Mouse (Mus musculus): Measurements from ENCODE around the gene Upp2. TPM values are rescaled to one million over a fixed set of nuclear protein-coding genes. Genes with fewer than 3 reads are reported as not detected.

Gene Upp2
- total RNA-seq, 2 experiments from 2014 or later, result 2.4 to 2.9 TPM

DNA sequence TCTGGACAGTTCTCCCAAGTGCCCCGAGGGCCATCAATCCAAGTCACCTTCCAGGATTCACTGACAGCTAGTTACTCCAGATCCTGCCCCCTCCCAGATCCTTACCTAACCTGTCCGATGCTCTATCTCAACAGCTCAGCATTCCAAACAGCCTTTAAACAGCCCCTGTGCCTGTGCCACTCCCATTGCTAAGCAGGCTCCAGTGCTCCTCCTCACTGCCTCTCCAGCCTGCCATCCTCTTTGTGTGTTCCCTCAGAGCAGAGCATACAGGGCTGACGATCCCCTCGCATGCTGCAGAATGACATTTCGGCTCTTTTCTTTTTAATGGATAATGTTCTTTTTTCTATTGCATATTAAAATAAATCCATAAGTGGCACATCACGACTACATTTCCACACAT lies 17.1 kb upstream of the Upp2 start:
- intact Hi-C loops (cut with DNase I), result no loop called here
- no peak for DNase-seq

DNA sequence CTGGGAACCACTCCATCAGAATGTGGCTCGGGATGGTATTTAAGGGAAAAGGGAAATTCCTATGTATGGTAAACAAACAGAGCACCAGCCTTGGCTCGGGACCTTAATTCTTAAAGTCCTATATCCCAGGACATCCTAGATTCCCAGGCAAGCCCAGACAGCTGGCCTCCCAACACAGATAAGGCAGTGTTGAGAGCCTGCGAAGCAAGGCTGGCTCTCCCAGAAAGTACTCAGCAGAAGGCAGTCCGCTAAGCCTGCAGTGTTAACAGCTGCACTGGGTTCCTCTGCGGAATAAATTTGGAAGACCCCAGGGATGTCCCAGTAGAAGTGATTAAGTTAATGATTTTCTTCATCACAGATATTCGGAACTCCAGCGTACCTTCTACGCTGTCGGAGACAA lies 16.6 kb upstream of the Upp2 start:
- intact Hi-C loops (cut with DNase I), result no loop called here
- DNase-seq, result peak in 1 of 2 experiments; percentile 30

DNA sequence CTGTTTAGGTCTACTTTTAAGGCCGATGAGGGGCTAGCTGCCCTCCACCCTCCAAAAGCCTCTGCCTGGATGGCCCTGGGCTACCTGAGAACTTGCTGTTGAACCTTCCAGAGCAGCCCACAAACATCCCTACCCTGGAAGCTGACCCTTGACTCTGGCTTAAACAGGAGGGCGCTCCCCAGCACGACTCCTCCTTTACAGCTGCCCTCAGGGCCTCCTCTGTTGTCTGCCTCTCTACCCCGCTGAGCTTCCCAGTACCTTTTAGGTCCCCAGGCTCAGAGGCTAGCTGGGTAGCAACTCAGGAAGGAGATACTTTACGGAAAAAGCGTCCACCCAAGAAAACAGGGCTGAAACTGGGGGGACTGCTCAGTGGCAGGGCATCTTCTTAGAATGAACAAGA lies 15.2 kb upstream of the Upp2 start:
- DNase-seq, result no peak
- intact Hi-C loops (cut with DNase I), result no loop called here

DNA sequence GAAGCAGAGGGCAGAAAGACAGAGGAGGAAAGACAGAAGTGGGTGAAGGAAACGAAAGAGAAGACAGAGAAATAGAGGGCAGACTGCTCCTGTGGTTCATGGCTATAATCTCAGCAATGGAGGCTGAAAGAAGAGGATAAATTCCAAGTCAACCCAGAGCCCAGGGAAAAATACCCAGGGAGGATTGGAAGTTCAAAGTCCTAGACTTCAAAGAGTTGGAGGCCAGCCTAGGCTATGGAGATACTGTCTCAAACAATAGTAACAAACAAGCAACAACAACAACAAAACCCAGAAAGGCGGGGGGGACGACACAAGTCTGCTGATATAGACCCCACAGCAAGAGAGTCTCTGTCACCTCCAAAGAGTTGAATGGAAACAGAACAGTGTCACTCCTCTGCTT lies 14.8 kb upstream of the Upp2 start:
- intact Hi-C loops (cut with DNase I), result no loop called here
- DNase-seq, result no peak

DNA sequence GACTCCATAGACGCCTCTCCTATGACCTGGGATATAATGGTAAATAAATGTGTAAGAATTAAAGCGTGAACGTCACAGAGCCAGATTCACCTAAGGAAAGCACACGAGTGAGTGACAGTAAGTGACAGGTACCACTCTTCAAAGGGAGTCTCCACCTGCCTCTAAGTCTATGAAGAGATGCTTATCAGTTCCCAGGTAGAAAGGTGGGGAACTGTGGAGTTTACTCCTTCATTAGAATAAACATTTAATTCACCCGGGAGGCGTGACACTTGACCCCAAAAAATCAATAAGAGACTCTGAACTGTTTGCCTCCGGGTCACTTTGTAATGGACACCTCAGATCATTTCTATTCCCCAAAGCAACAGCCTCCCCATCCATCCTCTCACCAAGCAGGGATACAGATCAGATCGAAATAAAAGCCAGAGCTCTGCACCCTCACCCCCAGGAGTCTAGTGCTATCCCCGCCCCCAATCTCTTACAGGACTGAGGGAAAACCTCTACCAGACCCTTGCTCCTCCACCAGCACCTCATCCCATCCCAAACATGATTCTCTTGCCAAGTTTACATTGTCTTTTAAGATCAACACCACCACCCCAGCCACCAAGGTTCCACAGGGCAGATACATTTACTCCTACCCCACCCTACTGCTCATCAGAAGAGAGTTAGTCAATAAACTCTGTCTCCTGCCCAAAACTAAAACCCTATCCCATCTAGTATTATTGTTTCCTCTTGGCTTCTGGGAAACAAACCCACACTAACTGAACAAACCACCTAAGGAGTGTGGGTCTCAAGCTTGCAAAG lies 9.9 kb upstream of the Upp2 start:
- DNase-seq, result no peak
- intact Hi-C loops (cut with DNase I), result no loop called here

DNA sequence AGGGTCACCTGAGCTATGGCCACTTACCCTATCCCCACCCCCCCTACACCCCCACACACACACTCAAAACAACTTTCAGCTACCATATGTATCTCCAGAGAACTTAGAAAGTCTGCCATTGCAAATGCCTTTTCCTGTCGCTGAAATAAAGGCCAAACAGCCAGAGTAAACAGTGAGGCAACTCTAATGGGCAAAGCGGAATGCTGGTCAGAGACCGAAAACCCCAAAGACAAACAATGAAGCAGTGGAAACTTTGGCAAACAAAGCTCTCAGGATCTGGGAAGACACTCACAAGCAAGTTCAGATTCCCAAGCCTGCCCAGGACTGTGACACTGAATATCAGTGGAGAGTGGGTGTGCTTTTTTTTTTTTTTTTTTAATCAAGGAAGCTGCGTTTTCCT lies 5.0 kb upstream of the Upp2 start:
- no peak for DNase-seq
- intact Hi-C loops (cut with DNase I), result no loop called here

DNA sequence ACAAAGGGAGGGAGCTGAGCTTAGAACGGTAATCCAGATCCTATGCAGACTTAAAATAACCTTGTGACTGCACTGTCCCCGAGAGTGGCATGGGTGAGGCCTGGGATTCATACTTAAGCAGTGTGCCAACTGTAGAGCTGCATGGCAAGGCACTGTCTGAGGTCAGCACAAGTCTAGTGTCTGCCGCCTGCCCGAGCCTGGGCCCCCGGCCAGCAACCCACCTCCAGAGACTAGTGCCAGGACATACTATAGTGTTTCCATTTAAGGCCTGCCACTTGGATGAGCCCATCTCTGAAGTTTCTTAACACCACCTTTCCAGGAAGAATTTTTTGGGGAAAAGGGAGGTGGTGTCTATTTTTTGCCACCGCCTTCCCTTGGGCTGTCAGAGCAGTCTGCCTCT lies 1.8 kb upstream of the Upp2 start:
- intact Hi-C loops (cut with DNase I), result loop anchor here (5.0 kb wide), 1 partner anchor 102 kb away; no protein-coding TSS in a partner anchor
- peak; percentile 38 to 51 for DNase-seq

DNA sequence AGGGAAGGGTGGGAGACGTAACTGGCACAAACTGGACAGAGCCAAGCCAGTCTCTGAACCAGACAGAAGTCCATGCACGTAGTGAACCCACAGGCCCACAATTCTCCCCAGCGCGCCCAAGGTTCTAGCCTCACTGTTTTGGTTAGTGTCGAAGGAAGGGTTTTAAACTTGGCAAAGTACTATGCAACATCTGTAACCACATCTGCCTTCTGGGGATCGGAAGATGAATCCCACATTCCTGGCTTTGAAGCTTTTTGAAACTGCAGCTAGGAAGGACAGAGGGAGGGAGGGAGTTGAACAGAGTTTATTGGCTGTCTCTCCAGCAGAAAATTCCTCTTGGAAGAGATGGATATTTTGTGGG lies 1.1 kb upstream of the Upp2 start:
- intact Hi-C loops (cut with DNase I), result loop anchor here (2.0 to 5.0 kb wide), 3 partner anchors 29 to 101 kb away; no protein-coding TSS in a partner anchor
- DNase-seq, result peak; percentile 13 to 18

DNA sequence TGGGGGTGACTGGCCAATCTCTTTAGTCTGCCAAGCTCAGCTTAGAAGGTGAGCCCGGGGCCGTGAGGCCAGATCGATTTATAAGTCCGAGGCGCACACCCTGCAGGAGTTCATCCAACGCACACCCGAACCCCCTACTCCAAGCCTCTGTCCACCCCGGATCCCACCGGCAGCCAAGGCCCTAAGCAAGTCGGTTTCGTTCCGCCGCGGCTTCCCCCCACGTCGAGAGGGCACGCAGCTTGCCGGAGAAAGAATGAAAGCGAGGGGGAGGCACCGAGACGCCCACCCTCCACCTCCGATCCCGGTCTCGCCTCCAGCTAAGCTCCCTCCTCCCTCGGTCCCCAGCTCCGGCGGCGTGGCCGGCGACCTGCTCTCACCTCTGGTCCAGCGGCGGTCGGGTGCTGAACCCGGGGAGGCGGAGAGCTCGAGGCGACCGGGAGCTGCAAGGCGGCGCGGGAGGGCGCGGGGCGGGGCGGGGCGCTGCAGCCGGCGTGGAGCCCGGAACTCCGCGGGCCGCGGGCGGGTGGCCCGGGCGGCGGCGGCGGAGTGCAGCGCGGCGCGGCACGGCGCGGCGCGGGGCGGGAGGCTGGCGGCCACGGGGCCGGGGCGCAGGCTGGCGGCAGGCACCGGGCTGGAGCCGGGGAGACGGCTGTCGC lies 560 bp upstream of the Upp2 start:
- DNase-seq, result peak; percentile 78 to 80

DNA sequence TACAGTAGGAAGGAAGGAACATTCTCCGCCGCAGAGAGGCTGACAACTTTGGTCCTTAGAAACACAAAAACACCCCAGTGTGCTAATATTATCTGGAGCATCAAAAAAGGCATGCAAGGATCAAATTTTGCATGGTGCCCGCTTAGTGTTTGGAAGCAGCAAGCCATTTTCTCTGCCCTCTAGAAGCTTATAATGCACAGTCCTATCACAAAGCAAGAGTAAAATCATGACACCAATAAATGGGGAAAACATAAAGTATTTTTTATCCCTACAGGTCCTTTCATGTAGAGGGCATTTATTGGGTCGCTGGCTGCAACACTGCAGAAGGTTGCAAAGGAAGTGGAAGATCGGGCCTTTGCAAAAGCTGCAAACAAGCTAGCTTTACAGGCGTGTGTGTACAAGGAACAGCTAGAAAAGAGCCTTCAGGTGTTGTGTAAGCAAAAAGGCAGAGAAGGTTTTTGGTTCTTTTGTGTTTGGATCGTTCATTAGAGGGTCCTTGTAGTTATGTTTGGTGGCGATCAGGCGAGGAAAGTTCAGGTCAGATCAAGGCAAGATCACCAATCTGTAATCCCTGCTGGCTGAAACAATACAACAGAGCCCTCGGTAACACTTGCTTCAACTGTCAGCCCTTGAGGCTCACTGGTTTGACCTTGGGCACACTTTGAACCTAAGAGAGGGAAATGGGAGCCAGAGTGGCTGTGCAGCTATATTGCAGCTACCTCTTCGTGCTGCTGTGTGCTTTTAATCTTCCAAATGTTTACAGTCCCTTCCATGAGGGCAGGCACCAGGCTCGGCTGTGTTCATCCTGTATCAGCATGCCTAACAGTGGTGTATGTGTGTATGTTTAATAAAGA lies 995 bp downstream of the Upp2 start:
- DNase-seq, result no peak
- intact Hi-C loops (cut with DNase I), result loop anchor here (2.0 to 5.0 kb wide), 4 partner anchors 23 to 99 kb away; no protein-coding TSS in a partner anchor

More for the DNA sequence above, 560 bp upstream of the Upp2 start:
- intact Hi-C loops (cut with DNase I), result loop anchor here (2.0 to 5.0 kb wide), 3 partner anchors 30 to 101 kb away; no protein-coding TSS in a partner anchor

DNA sequence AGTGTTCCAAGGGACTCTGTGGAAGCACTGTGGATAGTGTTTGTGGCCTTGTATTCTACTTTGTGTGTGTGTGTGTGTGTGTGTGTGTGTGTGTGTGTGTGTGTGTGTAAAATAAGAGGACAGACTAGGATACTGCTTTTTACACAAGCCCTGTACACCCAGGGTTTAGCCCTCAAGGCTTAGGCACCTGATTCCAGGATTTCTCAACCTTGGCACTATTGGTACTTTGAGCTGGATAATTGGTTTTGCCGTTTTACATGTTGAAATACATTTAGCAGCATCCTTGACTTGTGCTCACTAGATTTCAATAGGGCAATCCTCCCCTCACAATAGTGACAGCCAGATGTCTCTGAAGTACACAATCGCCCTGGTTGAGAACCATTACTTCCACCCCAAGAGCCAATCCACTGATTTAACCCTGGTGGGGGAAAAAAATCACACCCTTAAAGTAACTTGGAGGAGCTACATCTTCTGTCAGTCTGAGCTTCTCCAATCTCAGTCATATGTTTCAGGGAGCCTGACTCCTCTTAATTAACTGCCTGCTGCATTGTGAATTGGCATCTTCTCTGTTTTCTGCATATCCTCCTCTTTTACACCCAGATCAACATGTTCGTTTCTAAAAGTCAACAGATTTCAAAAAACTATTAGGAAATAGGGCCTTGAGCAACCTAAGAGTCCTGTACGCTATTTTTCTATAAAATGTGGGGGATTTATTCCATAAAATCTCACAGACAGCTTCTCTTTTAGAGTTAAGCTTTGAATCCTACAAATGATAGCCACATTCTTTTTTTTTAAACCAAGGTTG lies 1.9 kb downstream of the Upp2 start:
- no peak for DNase-seq
- intact Hi-C loops (cut with DNase I), result loop anchor here (2.0 to 5.0 kb wide), 2 partner anchors 22 to 98 kb away; no protein-coding TSS in a partner anchor

DNA sequence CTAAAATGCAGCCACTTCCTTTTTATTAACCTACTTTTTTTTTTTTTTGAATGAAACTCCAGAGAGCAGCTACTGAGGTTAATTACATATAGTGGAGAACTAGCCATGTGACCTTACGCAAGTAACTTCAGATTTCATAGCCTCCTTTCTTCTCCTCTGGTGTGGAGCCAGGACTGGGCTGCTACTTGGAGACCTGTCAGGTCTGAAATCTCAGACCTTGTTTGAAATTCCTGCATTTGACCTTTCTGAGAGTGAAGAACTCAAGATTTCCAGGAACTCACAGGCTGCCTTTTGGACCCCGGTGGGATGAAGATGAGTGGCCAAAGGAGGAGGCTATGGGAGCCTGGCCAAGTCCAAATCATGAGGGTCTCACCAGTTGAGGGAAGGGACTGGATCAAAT lies 7.1 kb downstream of the Upp2 start:
- intact Hi-C loops (cut with DNase I), result no loop called here
- DNase-seq, result no peak

DNA sequence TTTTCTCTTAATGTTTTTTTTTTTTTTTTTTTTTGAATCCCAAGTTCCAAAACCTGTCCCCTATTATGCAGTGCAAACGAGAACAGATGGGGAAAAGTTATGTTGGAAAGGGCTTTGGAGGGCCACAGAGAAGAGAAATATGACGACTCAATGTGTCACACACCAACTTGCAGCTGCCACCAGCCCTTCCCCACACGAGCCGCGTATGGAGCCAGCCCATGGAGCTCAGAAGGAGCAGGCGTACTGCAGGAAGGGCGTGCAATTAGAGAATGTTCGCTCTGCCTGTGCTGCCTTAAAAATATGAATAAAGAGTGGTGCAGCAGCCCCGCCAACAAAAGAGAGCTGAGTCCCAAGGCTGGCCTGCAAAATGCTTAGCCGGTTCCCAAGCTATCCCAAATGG lies 19.2 kb downstream of the Upp2 start:
- DNase-seq, result no peak
- intact Hi-C loops (cut with DNase I), result loop anchor here (5.0 kb wide), 1 partner anchor 81 kb away; no protein-coding TSS in a partner anchor

DNA sequence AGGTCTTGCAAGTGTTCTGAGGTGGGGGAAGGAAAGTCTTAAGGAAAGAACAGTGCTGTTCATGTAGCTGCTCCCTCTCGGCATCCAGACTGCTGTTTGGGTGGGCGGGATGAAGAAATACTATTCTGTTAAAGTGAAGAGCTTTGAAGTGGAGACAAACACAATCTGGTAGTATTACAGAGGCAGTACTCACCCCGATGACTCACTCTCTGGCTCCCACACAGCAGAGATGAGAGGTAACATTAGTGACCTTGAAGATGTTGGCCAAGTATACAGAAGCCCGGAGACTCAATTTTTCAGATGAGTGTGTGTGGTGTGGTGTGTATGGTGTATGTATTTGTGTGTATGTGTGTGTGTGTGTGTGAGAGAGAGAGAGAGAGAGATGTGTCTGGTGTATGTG lies 22.5 kb downstream of the Upp2 start:
- peak in 1 of 2 experiments; percentile 19 for DNase-seq

DNA sequence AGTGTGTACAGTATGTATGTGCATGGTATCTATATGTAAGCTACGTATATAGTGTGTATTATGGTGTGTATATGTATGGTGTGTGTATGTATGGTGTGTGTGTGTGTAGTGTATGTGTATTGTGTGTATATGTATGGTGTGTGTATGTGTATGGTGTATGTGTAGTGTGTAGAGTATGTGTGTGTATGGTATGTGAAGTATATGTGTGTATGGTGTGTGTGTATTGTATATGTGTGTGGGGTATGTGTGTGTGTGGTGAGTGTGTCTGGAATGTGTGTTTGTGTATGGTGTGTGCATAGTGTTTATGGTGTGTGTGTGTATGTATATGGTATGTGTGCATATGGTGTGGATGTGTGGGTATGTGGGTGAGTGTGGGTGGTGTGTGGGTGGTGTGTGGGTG lies 23.0 kb downstream of the Upp2 start:
- no peak for DNase-seq
- intact Hi-C loops (cut with DNase I), result loop anchor here (2.0 kb wide), 1 partner anchor 21 kb away; no protein-coding TSS in a partner anchor

More for the DNA sequence above, 22.5 kb downstream of the Upp2 start:
- intact Hi-C loops (cut with DNase I), result loop anchor here (2.0 to 5.0 kb wide), 2 partner anchors 21 to 78 kb away; no protein-coding TSS in a partner anchor

DNA sequence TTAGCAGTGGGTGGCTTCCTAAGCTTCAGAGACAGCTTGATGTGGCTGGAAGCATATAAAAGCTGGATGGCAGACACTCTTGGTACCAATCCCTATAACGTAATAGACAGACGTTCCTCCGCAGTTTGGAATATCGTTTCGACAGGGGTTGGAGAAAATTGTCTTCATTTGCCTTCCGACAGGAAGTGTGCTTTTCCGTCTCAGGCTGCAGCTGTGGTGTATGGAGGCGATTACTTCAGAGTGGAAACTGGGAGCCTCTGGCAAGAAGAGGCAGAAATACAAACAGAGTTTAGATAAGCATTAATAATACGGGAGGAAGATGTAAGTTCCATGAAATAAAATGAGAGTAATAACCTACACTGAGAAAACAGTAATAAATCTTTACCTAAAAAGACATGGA lies 28.3 kb downstream of the Upp2 start:
- intact Hi-C loops (cut with DNase I), result no loop called here
- DNase-seq, result no peak

DNA sequence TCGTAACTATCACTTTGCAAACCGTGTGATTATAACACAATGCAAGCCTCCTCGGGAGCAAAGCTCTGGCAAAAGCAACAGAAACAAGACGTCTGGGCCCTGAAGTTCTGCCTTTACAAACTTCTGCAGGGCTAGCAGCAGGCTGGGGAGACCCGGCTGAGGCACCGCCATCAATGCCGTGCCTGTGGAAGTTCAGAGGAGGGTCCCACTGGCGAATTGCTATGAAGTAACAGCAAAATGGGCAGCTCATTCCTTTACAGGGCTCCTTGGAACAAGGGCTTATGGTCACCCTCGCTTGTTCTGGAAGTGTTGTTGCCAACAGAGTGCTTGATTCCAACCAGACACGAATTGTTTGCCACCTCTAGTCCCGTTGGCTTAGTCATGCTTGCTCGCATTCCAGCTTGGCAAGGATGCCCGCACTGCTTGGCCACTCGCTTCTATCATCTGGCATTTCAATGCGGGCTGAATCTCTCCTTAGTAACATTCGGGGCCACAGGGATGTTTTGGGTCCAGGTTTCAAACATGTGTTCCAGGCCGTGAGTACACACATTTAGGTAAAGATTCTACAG lies 29.8 kb downstream of the Upp2 start:
- intact Hi-C loops (cut with DNase I), result no loop called here
- peak; percentile 22 to 60 for DNase-seq

DNA sequence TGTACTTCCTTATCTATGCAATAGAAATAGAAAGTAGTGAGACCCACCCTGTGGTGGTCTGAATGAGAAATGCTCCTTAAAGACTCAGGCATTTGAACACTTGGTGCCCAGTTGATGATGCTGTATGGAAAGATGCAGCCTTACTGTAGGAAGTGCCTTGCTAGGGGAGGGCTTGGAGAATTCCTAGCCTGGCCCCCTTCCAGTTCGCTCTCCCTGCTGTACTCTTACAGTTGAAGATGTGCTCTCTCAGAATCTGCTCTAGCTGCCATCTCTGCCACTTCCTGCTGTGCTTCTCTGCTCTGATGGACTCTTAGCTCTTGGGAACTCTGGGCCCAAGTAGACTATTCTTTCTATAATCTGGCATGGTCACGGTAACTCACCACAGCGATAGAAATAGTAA lies 30.5 kb downstream of the Upp2 start:
- DNase-seq, result no peak
- intact Hi-C loops (cut with DNase I), result no loop called here

DNA sequence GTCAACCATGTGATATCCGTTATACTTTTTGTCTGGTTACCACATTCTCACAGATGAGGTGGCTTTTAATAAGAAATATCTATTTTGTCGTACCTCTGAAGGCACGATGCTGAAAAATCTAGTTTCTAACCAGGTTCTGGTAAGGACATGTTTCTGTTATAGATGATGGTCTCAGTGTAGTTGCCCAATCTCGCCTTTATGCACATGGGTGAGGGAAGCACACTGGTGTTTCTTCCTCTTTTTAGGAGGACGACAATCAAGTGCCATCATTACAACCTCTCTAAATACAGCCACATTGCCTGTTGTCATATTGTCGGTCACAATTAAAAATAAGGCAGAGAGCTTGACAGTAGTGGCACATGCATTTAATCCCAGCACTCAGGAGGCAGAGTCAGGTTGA lies 32.5 kb downstream of the Upp2 start:
- intact Hi-C loops (cut with DNase I), result no loop called here

More for the DNA sequence above, 32.5 kb downstream of the Upp2 start:
- no peak for DNase-seq

Data from heart, postnatal 14 days (tissue).